7 mouse cellular contexts compared by ENCODE assay signal in genomic region chr7:141194409-141194808, GRCm38 (mm10). TPM values are rescaled to one million over a fixed set of nuclear protein-coding genes. Genes with fewer than 3 reads are reported as not detected.
DNase-seq lines count a peak whose midpoint lies in the region; ATAC-seq and TF ChIP-seq lines count a peak whose summit lies in the region.

No protein-coding gene starts in this region.

- H3K9me3 ChIP-seq in lung, embryonic 15.5 days, result no peaks in the 10 kb centered on the region
- H3K9me3 ChIP-seq in limb, embryonic 11.5 days (ENCODE audit: control insufficient read depth, low read length), result no peaks in the 10 kb centered on the region

- peak overlapping the region; percentile 64 for H3K27ac ChIP-seq in lung, embryonic 15.5 days
- H3K27ac ChIP-seq in embryonic fibroblast, embryonic 13.5 days (ENCODE audit: insufficient read depth, low read length), result peak overlapping the region; percentile 28; the same call in 1 of the 2 replicates
- H3K27ac ChIP-seq in limb, embryonic 11.5 days (replicated peaks; ENCODE audit: low read depth, low read length), result no peak overlapping the region; the same call in 1 of the 2 replicates
- H3K27ac ChIP-seq in small intestine, adult 2 months (ENCODE audit: insufficient read depth, low read depth, low read length), result peak overlapping the region; percentile 83

- H3K4me3 ChIP-seq in lung, embryonic 15.5 days, result peak overlapping the region; percentile 92
- peak overlapping the region; percentile 77 for H3K4me3 ChIP-seq in embryonic fibroblast, embryonic 13.5 days (ENCODE audit: insufficient read depth, low read length)
- peak overlapping the region; percentile 89 for H3K4me3 ChIP-seq in limb, embryonic 11.5 days (ENCODE audit: low read depth, low read length)
- peak overlapping the region; percentile 81 for H3K4me3 ChIP-seq in small intestine, adult 2 months (ENCODE audit: low read depth, low read length)

- WGBS in lung, embryonic 15.5 days, result under 1% methylated on average over 23 of the region's 23 CpGs
- under 1% methylated on average over 23 of the region's 23 CpGs for WGBS in limb, embryonic 11.5 days
- WGBS in small intestine, adult 2 months, result under 1% methylated on average over 23 of the region's 23 CpGs

- H3K4me1 ChIP-seq in lung, embryonic 15.5 days, result peaks cover 25% of the 10 kb centered on the region
- H3K4me1 ChIP-seq in embryonic fibroblast, embryonic 13.5 days (ENCODE audit: control insufficient read depth, insufficient read depth, low read length), result 0 out of 2 replicates have a peak, but pooled peaks cover 2% of the 10 kb centered on the region
- peaks cover 8% of the 10 kb centered on the region for H3K4me1 ChIP-seq in limb, embryonic 11.5 days (ENCODE audit: control insufficient read depth, insufficient read depth, low read length)
- H3K4me1 ChIP-seq in small intestine, adult 2 months (ENCODE audit: control insufficient read depth, insufficient read depth, insufficient read length, low read length), result peaks cover 17% of the 10 kb centered on the region

- peaks cover 29% of the 10 kb centered on the region for H3K36me3 ChIP-seq in lung, embryonic 15.5 days
- H3K36me3 ChIP-seq in limb, embryonic 11.5 days (ENCODE audit: control insufficient read depth, insufficient read depth, low read length), result peaks cover 18% of the 10 kb centered on the region
- H3K36me3 ChIP-seq in small intestine, adult 2 months (ENCODE audit: control insufficient read depth, insufficient read depth, low read length), result peaks cover 27% of the 10 kb centered on the region

- H3K4me2 ChIP-seq in lung, embryonic 15.5 days, result peak overlapping the region; percentile 95
- peak overlapping the region; percentile 92 for H3K4me2 ChIP-seq in limb, embryonic 11.5 days (ENCODE audit: low read depth, severe bottlenecking)

- TF ChIP-seq POLR2A in embryonic fibroblast, embryonic 13.5 days (IDR thresholded peaks at IDR 0.05; ENCODE audit: low read depth, low read length), result no peak
- no peak for TF ChIP-seq POLR2A in small intestine, adult 2 months (IDR thresholded peaks at IDR 0.05; ENCODE audit: low read depth, low read length)

- no peak for DNase-seq in lung, postnatal 25 days (ENCODE audit: low spot score)
- no peak for DNase-seq in limb, embryonic 11.5 days (ENCODE audit: low spot score)
- no peak for DNase-seq in B cell, adult 2 months

- H3K9ac ChIP-seq in lung, embryonic 15.5 days, result peak overlapping the region; percentile 45
- H3K9ac ChIP-seq in limb, embryonic 11.5 days (ENCODE audit: low read length), result peak overlapping the region; percentile 32; the same call in 1 of the 2 replicates

- no peak for ATAC-seq in lung, embryonic 15.5 days (ENCODE audit: borderline replicate concordance, extremely low read depth, low FRiP score, low TSS enrichment)
- ATAC-seq in limb, embryonic 11.5 days (ENCODE audit: insufficient number of reproducible peaks, low FRiP score, low TSS enrichment, low read depth), result no peak
- ATAC-seq in activated CD4-positive, CD25-positive, alpha-beta regulatory T cell, adult 4 months, result no peak

- H3K27me3 ChIP-seq in lung, embryonic 15.5 days, result no peaks in the 10 kb centered on the region; the same call in 1 of the 2 replicates
- no peaks in the 10 kb centered on the region for H3K27me3 ChIP-seq in limb, embryonic 11.5 days (ENCODE audit: control insufficient read depth, insufficient read depth, low read length)
- H3K27me3 ChIP-seq in small intestine, adult 2 months (ENCODE audit: control insufficient read depth, insufficient read depth, low read length), result no peaks in the 10 kb centered on the region

- TF ChIP-seq CTCF in embryonic fibroblast, embryonic 13.5 days (IDR thresholded peaks at IDR 0.05; ENCODE audit: borderline replicate concordance, insufficient read depth, low read length), result no peak
- TF ChIP-seq CTCF in small intestine, adult 2 months (IDR thresholded peaks at IDR 0.05; ENCODE audit: extremely low read depth, insufficient read length, insufficient replicate concordance, low read depth, low read length), result no peak

RNA-seq across cellular contexts. Expression of gene Lrrc56, which starts 0.5 kb away (rescaled TPM):
- polyA plus RNA-seq in lung, embryonic 15.5 days (2015; fragmentation: Nextera tagmentation; extraction: Ambion mirVana), result 5.8 and 6.9 TPM in 2 replicates
- polyA plus RNA-seq in embryonic fibroblast, embryonic 13.5 days (2011; ENCODE audit: insufficient read length, low read depth, missing spikeins), result 1.9 and 2.4 TPM in 2 replicates
- 11.7 and 12.5 TPM in 2 replicates for polyA plus RNA-seq in limb, embryonic 11.5 days (2014; fragmentation: Nextera tagmentation; extraction: Ambion mirVana)
- 4.0 and 7.4 TPM in 2 replicates for polyA plus RNA-seq in small intestine, adult 2 months (2012; rRNA removed)
- polyA plus RNA-seq in activated CD4-positive, CD25-positive, alpha-beta regulatory T cell, adult 4 months (2017; shearing (Covaris generic)), result 1 to 10 TPM; 1.4 to 1.9 TPM

RNA-seq across cellular contexts. Expression of gene Hras, which starts 0.6 kb away (rescaled TPM):
- 99.9 and 102 TPM in 2 replicates for polyA plus RNA-seq in lung, embryonic 15.5 days (2015; fragmentation: Nextera tagmentation; extraction: Ambion mirVana)
- polyA plus RNA-seq in embryonic fibroblast, embryonic 13.5 days (2011; ENCODE audit: insufficient read length, low read depth, missing spikeins), result 54.0 and 62.7 TPM in 2 replicates
- 98.7 and 99.1 TPM in 2 replicates for polyA plus RNA-seq in limb, embryonic 11.5 days (2014; fragmentation: Nextera tagmentation; extraction: Ambion mirVana)
- polyA plus RNA-seq in small intestine, adult 2 months (2012; rRNA removed), result 49.1 and 67.1 TPM in 2 replicates
- polyA plus RNA-seq in activated CD4-positive, CD25-positive, alpha-beta regulatory T cell, adult 4 months (2017; shearing (Covaris generic)), result 1 to 10 TPM; 1.7 to 4.7 TPM

RNA-seq across cellular contexts. Expression of gene Lmntd2, which starts 19.5 kb away (rescaled TPM):
- polyA plus RNA-seq in lung, embryonic 15.5 days (2015; fragmentation: Nextera tagmentation; extraction: Ambion mirVana), result 1.1 and 1.3 TPM in 2 replicates
- polyA plus RNA-seq in embryonic fibroblast, embryonic 13.5 days (2011; ENCODE audit: insufficient read length, low read depth, missing spikeins), result 0.38 and 0.58 TPM in 2 replicates
- polyA plus RNA-seq in limb, embryonic 11.5 days (2014; fragmentation: Nextera tagmentation; extraction: Ambion mirVana), result 3.8 and 5.1 TPM in 2 replicates
- polyA plus RNA-seq in small intestine, adult 2 months (2012; rRNA removed), result 4.9 and 8.1 TPM in 2 replicates
- 1 to 10 TPM; 5.6 to 5.9 TPM for polyA plus RNA-seq in activated CD4-positive, CD25-positive, alpha-beta regulatory T cell, adult 4 months (2017; shearing (Covaris generic))

RNA-seq across cellular contexts. Expression of gene Rassf7, which starts 21.3 kb away (rescaled TPM):
- 59.7 and 62.6 TPM in 2 replicates for polyA plus RNA-seq in lung, embryonic 15.5 days (2015; fragmentation: Nextera tagmentation; extraction: Ambion mirVana)
- 3.9 and 5.8 TPM in 2 replicates for polyA plus RNA-seq in embryonic fibroblast, embryonic 13.5 days (2011; ENCODE audit: insufficient read length, low read depth, missing spikeins)
- 32.5 and 38.8 TPM in 2 replicates for polyA plus RNA-seq in limb, embryonic 11.5 days (2014; fragmentation: Nextera tagmentation; extraction: Ambion mirVana)
- 115 and 258 TPM in 2 replicates for polyA plus RNA-seq in small intestine, adult 2 months (2012; rRNA removed)
- 10 to 100 TPM in 1 of 2 experiments, 1 to 10 TPM in 1; 8.3 to 14.2 TPM for polyA plus RNA-seq in activated CD4-positive, CD25-positive, alpha-beta regulatory T cell, adult 4 months (2017; shearing (Covaris generic))

RNA-seq across cellular contexts. Expression of gene Rnh1, which starts 21.8 kb away (rescaled TPM):
- polyA plus RNA-seq in lung, embryonic 15.5 days (2015; fragmentation: Nextera tagmentation; extraction: Ambion mirVana), result 143 and 152 TPM in 2 replicates
- polyA plus RNA-seq in embryonic fibroblast, embryonic 13.5 days (2011; ENCODE audit: insufficient read length, low read depth, missing spikeins), result 108 and 119 TPM in 2 replicates
- 82.9 and 88.3 TPM in 2 replicates for polyA plus RNA-seq in limb, embryonic 11.5 days (2014; fragmentation: Nextera tagmentation; extraction: Ambion mirVana)
- 113 and 162 TPM in 2 replicates for polyA plus RNA-seq in small intestine, adult 2 months (2012; rRNA removed)
- polyA plus RNA-seq in activated CD4-positive, CD25-positive, alpha-beta regulatory T cell, adult 4 months (2017; shearing (Covaris generic)), result 100 to 1,000 TPM; 117 to 127 TPM
